Mouse (Mus musculus) spleen, adult 2 months (tissue): ENCODE data around the gene Atg9b.

Source experiments
- CTCF ChIP-seq: fragments of 200-500 bp; IDR thresholded peaks from 2 replicates; pipeline ENCODE4 v1.5.1; 2011; ENCODE audit warnings: mild to moderate bottlenecking, inconsistent platforms; ENCODE audit not compliant: insufficient read depth, insufficient read length, insufficient replicate concordance; ENCODE audit errors: extremely low read depth
- POLR2A ChIP-seq: fragments of 200-500 bp; IDR thresholded peaks from 2 replicates; pipeline ENCODE4 v1.6.1; 2011; ENCODE audit warnings: low read depth, low read length, inconsistent platforms

GRCm38 (mm10) chr5:24408651-24409050 lies 16.7 kb upstream of the Atg9b start:
- TF ChIP-seq CTCF = no peak
- no peak for TF ChIP-seq POLR2A
